Mouse (Mus musculus): ENCODE measurements around the gene Nsa2. TPM values are rescaled to one million over a fixed set of nuclear protein-coding genes. Genes with fewer than 3 reads are reported as not detected.
A peak's percentile ranks its signal among the peaks of the same experiment; 100 is the strongest.
"Not testable (repeated sequence)": the region's sequence is repeated elsewhere in the genome, so short reads cannot be mapped to it uniquely, and the experiment has no call there.

Gene Nsa2
- 57.4 and 60.5 TPM in 2 replicates for polyA plus RNA-seq (2016; fragmentation: Nextera tagmentation; extraction: Ambion mirVana)

- Histone ChIP-seq H3K4me1 (peaks cover 13% of the 10 kb centered on the region), H3K27me3 (ENCODE audit: low read depth, poor library complexity, severe bottlenecking) (no peaks in the 10 kb centered on the region), H3K27ac (replicated peaks) (peak within 1 kb of the TSS; percentile 93), H3K4me3 (peak within 1 kb of the TSS; percentile 94), H3K36me3 (peaks cover 37% of the 10 kb centered on the region), H3K9me3 (replicated peaks) (no peaks in the 10 kb centered on the region)
- under 1% methylated on average over 57 of the region's 57 CpGs for WGBS
- peak; percentile 90 for DNase-seq (ENCODE audit: low spot score)
Measured at GRCm38 (mm10) chr13:97137466-97138400, at the start of gene Nsa2, which contains the start of gene Gfm2. Gene Nsa2, minus strand, starts transcription at chr13:97137937. Gene Gfm2, plus strand, starts transcription at chr13:97137937.

DNA sequence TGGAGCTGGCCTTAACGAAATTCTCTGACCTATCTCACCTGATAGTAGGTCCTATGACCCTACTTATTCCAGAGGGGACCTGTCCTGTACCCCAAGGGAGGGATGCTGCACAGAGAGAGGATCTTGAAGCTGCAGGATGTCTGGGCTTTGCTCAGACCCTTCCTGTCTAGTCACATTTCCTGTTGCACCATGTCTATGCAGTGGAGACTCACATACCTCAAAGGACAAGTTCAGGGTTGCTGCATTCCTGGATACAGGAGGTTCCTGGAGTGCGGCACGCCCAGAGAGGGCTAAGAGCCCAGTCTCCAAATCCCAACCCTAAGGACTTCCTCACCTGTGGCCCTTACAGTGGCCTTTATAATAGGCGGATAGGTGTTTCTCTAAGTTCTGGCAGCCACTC is 48.6 kb upstream of the Nsa2 start:
- Histone ChIP-seq H3K27ac (replicated peaks) (no peak overlapping the region), H3K9me3 (replicated peaks) (no peaks in the 10 kb centered on the region), H3K36me3 (peaks cover 9% of the 10 kb centered on the region; the same call in 1 of the 2 replicates), H3K4me1 (no peaks in the 10 kb centered on the region), H3K27me3 (ENCODE audit: low read depth, poor library complexity, severe bottlenecking) (no peaks in the 10 kb centered on the region), H3K4me3 (no peak overlapping the region)
- no peak for DNase-seq (ENCODE audit: low spot score)
- 81% methylated on average over 4 of the region's 4 CpGs for WGBS

DNA sequence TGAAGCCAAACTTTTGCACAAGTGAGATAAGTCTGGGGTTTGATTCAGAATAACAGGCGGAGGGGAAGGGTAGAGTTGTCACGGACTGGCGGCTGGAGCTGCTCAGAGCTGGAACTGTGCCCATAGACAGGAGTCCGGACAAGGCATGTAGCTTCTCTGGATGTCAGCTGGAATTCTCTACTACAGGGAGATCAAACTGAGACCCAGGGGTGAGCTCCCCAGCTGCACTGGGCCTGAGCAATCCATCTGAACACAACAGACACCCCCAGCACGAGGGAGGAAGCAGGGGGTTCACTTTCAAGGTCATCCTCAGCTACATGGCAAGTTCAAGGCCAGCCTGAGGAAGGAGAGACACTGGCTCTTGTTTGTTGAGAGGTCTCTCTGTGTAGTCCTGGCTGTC is 46.9 kb upstream of the Nsa2 start:
- H3K27ac ChIP-seq (replicated peaks): no peak overlapping the region
- 91% methylated on average over 5 of the region's 5 CpGs for WGBS
- H3K36me3 ChIP-seq: peaks cover 23% of the 10 kb centered on the region
- no peak for DNase-seq (ENCODE audit: low spot score)
- H3K27me3 ChIP-seq (ENCODE audit: low read depth, poor library complexity, severe bottlenecking): no peaks in the 10 kb centered on the region
- H3K9me3 ChIP-seq (replicated peaks): no peaks in the 10 kb centered on the region
- no peak overlapping the region for H3K4me3 ChIP-seq
- peaks cover 11% of the 10 kb centered on the region for H3K4me1 ChIP-seq

DNA sequence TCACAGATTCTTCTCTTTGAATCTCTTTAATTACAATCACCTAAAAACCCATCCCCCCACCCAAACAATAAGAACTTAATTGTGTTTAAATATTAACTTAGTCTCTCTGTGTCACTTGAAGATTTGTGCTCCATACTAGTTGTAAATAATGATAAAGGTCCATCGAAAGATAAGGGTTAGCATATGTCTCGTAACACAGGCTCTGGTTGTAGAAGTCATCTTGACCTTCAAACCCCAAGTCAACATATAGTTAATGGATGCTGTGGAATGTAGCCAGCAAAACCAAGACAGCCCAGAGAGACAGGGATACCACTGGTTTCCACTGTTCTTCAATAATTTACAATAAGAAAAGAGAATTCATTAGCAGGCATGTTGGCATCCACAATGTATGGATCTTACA is 46.4 kb upstream of the Nsa2 start:
- H3K27me3 ChIP-seq (ENCODE audit: low read depth, poor library complexity, severe bottlenecking): no peaks in the 10 kb centered on the region
- 91% methylated on average over 2 of the region's 2 CpGs for WGBS
- H3K9me3 ChIP-seq (replicated peaks): no peaks in the 10 kb centered on the region
- no peak overlapping the region for H3K27ac ChIP-seq (replicated peaks)
- peaks cover 14% of the 10 kb centered on the region for H3K4me1 ChIP-seq
- no peak for DNase-seq (ENCODE audit: low spot score)
- H3K36me3 ChIP-seq: peaks cover 28% of the 10 kb centered on the region
- no peak overlapping the region for H3K4me3 ChIP-seq

GRCm38 (mm10) chr13:97182821-97183220 is 45.1 kb upstream of the Nsa2 start:
- DNase-seq (ENCODE audit: low spot score): no peak
- Histone ChIP-seq H3K27ac (replicated peaks) (no peak overlapping the region), H3K4me1 (peaks cover 14% of the 10 kb centered on the region), H3K27me3 (ENCODE audit: low read depth, poor library complexity, severe bottlenecking) (no peaks in the 10 kb centered on the region), H3K4me3 (no peak overlapping the region), H3K9me3 (replicated peaks) (no peaks in the 10 kb centered on the region), H3K36me3 (peaks cover 41% of the 10 kb centered on the region)
- 82% methylated on average over 4 of the region's 4 CpGs for WGBS

- no peak overlapping the region for H3K4me3 ChIP-seq
- WGBS: 67% methylated on average over 6 of the region's 6 CpGs
- no peak overlapping the region for H3K27ac ChIP-seq (replicated peaks)
- no peaks in the 10 kb centered on the region for H3K27me3 ChIP-seq (ENCODE audit: low read depth, poor library complexity, severe bottlenecking)
- no peak for DNase-seq (ENCODE audit: low spot score)
- H3K36me3 ChIP-seq: peaks cover 65% of the 10 kb centered on the region
- H3K9me3 ChIP-seq (replicated peaks): no peaks in the 10 kb centered on the region
- H3K4me1 ChIP-seq: peaks cover 17% of the 10 kb centered on the region
Measured at GRCm38 (mm10) chr13:97180113-97180828, 42.5 kb upstream of the Nsa2 start.

- WGBS: 70% methylated on average over 7 of the region's 7 CpGs
- Histone ChIP-seq H3K27ac (replicated peaks) (no peak overlapping the region), H3K36me3 (peaks cover 78% of the 10 kb centered on the region), H3K9me3 (replicated peaks) (no peaks in the 10 kb centered on the region), H3K4me1 (peaks cover 17% of the 10 kb centered on the region), H3K27me3 (ENCODE audit: low read depth, poor library complexity, severe bottlenecking) (no peaks in the 10 kb centered on the region), H3K4me3 (no peak overlapping the region)
- no peak for DNase-seq (ENCODE audit: low spot score)
Measured at GRCm38 (mm10) chr13:97178943-97179342, 41.2 kb upstream of the Nsa2 start.

GRCm38 (mm10) chr13:97176731-97177130 is 39.0 kb upstream of the Nsa2 start:
- Histone ChIP-seq H3K27me3 (ENCODE audit: low read depth, poor library complexity, severe bottlenecking) (no peaks in the 10 kb centered on the region), H3K36me3 (peaks cover 94% of the 10 kb centered on the region), H3K27ac (replicated peaks) (no peak overlapping the region), H3K4me3 (no peak overlapping the region), H3K9me3 (replicated peaks) (no peaks in the 10 kb centered on the region), H3K4me1 (peaks cover 17% of the 10 kb centered on the region)
- DNase-seq (ENCODE audit: low spot score): no peak
- WGBS: 83% methylated on average over 5 of the region's 5 CpGs

GRCm38 (mm10) chr13:97175520-97176264 is 38.0 kb upstream of the Nsa2 start:
- peaks cover 95% of the 10 kb centered on the region for H3K36me3 ChIP-seq
- WGBS: 91% methylated on average over 10 of the region's 10 CpGs

GRCm38 (mm10) chr13:97145834-97146233 is 8.1 kb upstream of the Nsa2 start:
- no peak for DNase-seq (ENCODE audit: low spot score)

More at GRCm38 (mm10) chr13:97175520-97176264, 38.0 kb upstream of the Nsa2 start:
- Histone ChIP-seq H3K9me3 (replicated peaks) (no peaks in the 10 kb centered on the region), H3K27ac (replicated peaks) (no peak overlapping the region), H3K4me1 (peaks cover 16% of the 10 kb centered on the region), H3K27me3 (ENCODE audit: low read depth, poor library complexity, severe bottlenecking) (no peaks in the 10 kb centered on the region), H3K4me3 (no peak overlapping the region)
- no peak for DNase-seq (ENCODE audit: low spot score)

GRCm38 (mm10) chr13:97142321-97142720 is 4.6 kb upstream of the Nsa2 start:
- WGBS: 92% methylated on average over 7 of the region's 7 CpGs
- H3K27me3 ChIP-seq (ENCODE audit: low read depth, poor library complexity, severe bottlenecking): no peaks in the 10 kb centered on the region
- H3K4me1 ChIP-seq: peaks cover 7% of the 10 kb centered on the region
- no peak overlapping the region for H3K27ac ChIP-seq (replicated peaks)
- DNase-seq (ENCODE audit: low spot score): no peak
- peaks cover 42% of the 10 kb centered on the region for H3K36me3 ChIP-seq
- no peak overlapping the region for H3K4me3 ChIP-seq
- H3K9me3 ChIP-seq (replicated peaks): no peaks in the 10 kb centered on the region

More at GRCm38 (mm10) chr13:97145834-97146233, 8.1 kb upstream of the Nsa2 start:
- no peaks in the 10 kb centered on the region for H3K4me1 ChIP-seq
- H3K27ac ChIP-seq (replicated peaks): no peak overlapping the region
- no peak overlapping the region for H3K4me3 ChIP-seq
- 61% methylated on average over 4 of the region's 4 CpGs for WGBS
- no peaks in the 10 kb centered on the region for H3K9me3 ChIP-seq (replicated peaks)
- H3K36me3 ChIP-seq: peaks cover 77% of the 10 kb centered on the region
- no peaks in the 10 kb centered on the region for H3K27me3 ChIP-seq (ENCODE audit: low read depth, poor library complexity, severe bottlenecking)

DNA sequence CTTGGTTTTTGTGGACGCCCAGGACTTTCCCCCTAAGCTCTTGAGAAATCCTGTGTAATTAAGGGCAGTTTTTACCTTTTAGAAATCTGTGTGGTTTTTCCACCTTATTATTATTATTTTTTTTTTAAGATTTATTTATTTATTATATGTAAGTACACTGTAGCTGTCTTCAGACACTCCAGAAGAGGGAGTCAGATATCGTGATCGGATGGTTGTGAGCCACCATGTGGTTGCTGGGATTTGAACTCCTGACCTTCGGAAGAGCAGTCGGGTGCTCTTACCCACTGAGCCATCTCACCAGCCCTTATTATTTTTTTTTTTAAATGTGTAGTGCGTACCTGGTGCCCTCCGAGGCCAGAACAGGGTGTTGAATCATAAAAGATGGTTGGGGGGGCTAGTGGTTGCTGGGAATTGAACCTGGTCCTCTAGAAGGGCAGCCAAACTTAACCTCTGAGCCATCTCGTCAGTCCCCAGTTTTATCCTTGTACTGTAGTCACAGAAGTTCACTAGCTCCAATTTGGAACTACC is 731 bp upstream of the Nsa2 start:
- peaks cover 13% of the 10 kb centered on the region for H3K4me1 ChIP-seq
- WGBS: 36% methylated on average over 8 of the region's 8 CpGs
- H3K4me3 ChIP-seq: peak overlapping the region; percentile 94
- peaks cover 37% of the 10 kb centered on the region for H3K36me3 ChIP-seq
- not testable (repeated sequence) for H3K9me3 ChIP-seq (replicated peaks); H3K27me3 ChIP-seq (ENCODE audit: low read depth, poor library complexity, severe bottlenecking); DNase-seq (ENCODE audit: low spot score)
- H3K27ac ChIP-seq (replicated peaks): peak overlapping the region; percentile 93

Measured in midbrain, embryonic 10.5 days (tissue).